Mouse (Mus musculus): ENCODE data around the gene Mia. TPM values are rescaled to one million over a fixed set of nuclear protein-coding genes. Genes with fewer than 3 reads are reported as not detected.

Mia gene
- polyA plus RNA-seq, 1 experiment from 2014 or later: 11.1 TPM

DNA sequence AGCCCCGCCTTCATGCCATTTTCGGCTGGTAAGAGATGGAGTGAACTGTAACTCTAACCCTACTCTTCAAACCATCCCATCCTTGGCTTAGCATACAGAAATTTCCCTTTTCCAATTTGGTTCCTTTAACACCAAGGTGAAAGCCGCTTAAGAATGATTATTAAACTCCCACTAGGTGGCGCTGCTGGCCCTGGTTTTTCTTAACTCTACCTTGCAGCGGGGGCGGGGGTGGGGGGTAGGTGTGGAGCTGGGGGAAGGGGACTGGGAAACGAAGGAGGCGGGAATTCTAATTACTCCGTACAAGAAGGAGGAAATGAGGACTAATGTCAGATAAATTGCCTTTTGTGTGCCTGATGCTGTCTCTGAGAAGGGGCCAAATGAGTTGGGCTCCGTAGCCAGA is 48.4 kb downstream of the Mia start:
- ATAC-seq (replicated peaks; ENCODE audit: low FRiP score, low TSS enrichment, low read depth) (no peak), DNase-seq (ENCODE audit: low spot score) (peak; percentile 73)
- WGBS: 17% methylated on average over 10 of the region's 10 CpGs
- H3K9me3 ChIP-seq (ENCODE audit: control insufficient read depth, low read length): no peaks in the 10 kb centered on the region
- H3K36me3 ChIP-seq (ENCODE audit: control insufficient read depth, insufficient read depth, low read length): no peaks in the 10 kb centered on the region
- peak overlapping the region; percentile 2; the same call in 1 of the 2 replicates for H3K4me2 ChIP-seq (ENCODE audit: low read length)
- no peak overlapping the region for H3K9ac ChIP-seq (ENCODE audit: low read length)
- H3K27me3 ChIP-seq (replicated peaks; ENCODE audit: control insufficient read depth, insufficient read depth, low read length): no peaks in the 10 kb centered on the region
- H3K4me1 ChIP-seq (replicated peaks; ENCODE audit: control insufficient read depth, insufficient read depth, low read length): peaks cover 6% of the 10 kb centered on the region; the same call in 1 of the 2 replicates
- no peak overlapping the region for H3K27ac ChIP-seq (ENCODE audit: low read depth)
- H3K4me3 ChIP-seq (ENCODE audit: low read depth, low read length): no peak overlapping the region

DNA sequence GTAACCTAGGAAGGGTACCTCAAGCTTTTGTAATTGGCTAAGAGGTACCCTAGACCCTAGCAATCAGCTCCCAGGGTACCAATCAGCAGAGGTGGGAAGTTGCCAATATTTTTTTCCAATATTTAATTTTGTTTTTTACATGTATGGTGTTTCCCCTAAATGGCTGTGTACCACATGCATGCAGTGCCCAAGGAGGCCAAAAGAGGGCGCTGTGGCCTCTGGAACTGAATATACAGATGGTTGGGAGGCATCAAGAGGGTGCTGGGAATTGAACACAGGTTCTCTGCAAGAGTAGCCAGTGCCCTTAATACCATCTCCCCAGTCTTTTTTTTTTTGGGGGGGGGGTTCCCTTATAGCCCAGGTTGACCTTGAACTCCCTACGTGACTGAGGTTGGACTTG is 49.6 kb downstream of the Mia start:
- Histone ChIP-seq H3K4me2 (ENCODE audit: low read length) (no peak overlapping the region), H3K4me1 (replicated peaks; ENCODE audit: control insufficient read depth, insufficient read depth, low read length) (peaks cover 6% of the 10 kb centered on the region; the same call in 1 of the 2 replicates), H3K9me3 (ENCODE audit: control insufficient read depth, low read length) (no peaks in the 10 kb centered on the region), H3K27me3 (replicated peaks; ENCODE audit: control insufficient read depth, insufficient read depth, low read length) (no peaks in the 10 kb centered on the region), H3K27ac (ENCODE audit: low read depth) (no peak overlapping the region), H3K4me3 (ENCODE audit: low read depth, low read length) (no peak overlapping the region), H3K9ac (ENCODE audit: low read length) (no peak overlapping the region), H3K36me3 (ENCODE audit: control insufficient read depth, insufficient read depth, low read length) (no peaks in the 10 kb centered on the region)
- DNase-seq (ENCODE audit: low spot score): no peak
- ATAC-seq (replicated peaks; ENCODE audit: low FRiP score, low TSS enrichment, low read depth): no peak
- WGBS: 61% methylated on average over 2 of the region's 2 CpGs

DNA sequence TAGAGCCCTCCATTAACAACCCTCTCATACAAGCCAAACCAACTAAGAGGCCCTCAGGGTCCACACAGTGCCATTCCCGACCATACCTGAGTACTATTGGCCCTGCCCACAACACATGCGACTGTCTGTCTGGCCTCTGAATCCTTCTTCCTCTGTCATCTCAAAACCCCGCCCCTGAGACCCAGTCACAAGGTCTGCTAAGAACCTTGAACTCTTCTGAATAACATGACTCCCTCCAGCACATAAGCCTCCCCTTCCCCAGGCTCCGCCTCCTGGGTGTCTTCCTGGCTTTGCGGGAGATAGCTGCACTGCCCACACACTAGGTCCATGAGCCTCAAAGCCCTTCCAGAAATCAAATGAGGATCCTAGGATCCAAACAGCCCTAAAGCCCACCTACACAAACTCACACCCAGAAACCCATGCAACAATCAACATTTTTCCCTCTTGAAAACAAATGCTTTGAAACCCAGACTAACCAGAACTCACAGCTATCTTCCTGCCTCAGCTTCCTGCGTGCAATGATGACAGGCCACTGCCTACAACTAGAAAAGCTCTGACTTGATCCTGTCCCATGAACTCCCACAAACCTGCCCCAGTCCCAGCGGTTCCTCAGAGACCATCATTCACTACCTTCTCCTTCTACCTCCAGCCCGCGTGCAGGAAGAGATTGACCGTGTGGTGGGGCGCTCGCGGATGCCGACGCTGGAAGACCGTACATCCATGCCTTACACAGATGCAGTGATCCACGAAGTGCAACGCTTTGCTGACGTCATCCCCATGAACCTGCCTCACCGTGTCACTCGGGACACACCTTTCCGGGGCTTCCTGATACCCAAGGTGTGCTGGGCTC is 50.2 kb downstream of the Mia start:
- H3K4me2 ChIP-seq (ENCODE audit: low read length): no peak overlapping the region
- H3K27ac ChIP-seq (ENCODE audit: low read depth): no peak overlapping the region
- no peaks in the 10 kb centered on the region for H3K9me3 ChIP-seq (ENCODE audit: control insufficient read depth, low read length)
- no peak overlapping the region for H3K4me3 ChIP-seq (ENCODE audit: low read depth, low read length)
- no peak overlapping the region for H3K9ac ChIP-seq (ENCODE audit: low read length)
- H3K27me3 ChIP-seq (replicated peaks; ENCODE audit: control insufficient read depth, insufficient read depth, low read length): no peaks in the 10 kb centered on the region
- H3K36me3 ChIP-seq (ENCODE audit: control insufficient read depth, insufficient read depth, low read length): no peaks in the 10 kb centered on the region
- WGBS: 86% methylated on average over 22 of the region's 22 CpGs
- peaks cover 6% of the 10 kb centered on the region; the same call in 1 of the 2 replicates for H3K4me1 ChIP-seq (replicated peaks; ENCODE audit: control insufficient read depth, insufficient read depth, low read length)
- no peak for ATAC-seq (replicated peaks; ENCODE audit: low FRiP score, low TSS enrichment, low read depth)
- DNase-seq (ENCODE audit: low spot score): no peak

DNA sequence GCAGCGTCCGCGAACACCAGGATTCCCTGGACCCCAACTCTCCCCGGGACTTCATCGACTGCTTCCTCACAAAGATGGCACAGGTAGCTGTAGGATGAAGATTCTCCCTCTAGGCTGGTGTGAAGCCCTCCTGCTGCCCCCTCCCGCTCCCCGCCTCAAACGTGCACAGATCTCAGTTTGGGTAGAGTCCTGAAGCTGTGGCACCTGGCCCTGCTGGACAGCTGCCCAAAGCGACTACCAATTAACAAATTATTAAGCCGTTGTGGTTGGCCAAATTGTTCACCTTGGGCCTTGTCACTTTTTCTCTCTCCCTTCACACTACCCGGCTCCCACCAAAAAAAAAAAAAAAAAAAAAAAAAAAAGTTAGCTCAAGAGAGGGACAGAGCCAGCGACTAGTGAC is 51.1 kb downstream of the Mia start:
- Histone ChIP-seq H3K4me1 (replicated peaks; ENCODE audit: control insufficient read depth, insufficient read depth, low read length) (peaks cover 6% of the 10 kb centered on the region; the same call in 1 of the 2 replicates), H3K27me3 (replicated peaks; ENCODE audit: control insufficient read depth, insufficient read depth, low read length) (no peaks in the 10 kb centered on the region), H3K9ac (ENCODE audit: low read length) (no peak overlapping the region), H3K4me3 (ENCODE audit: low read depth, low read length) (no peak overlapping the region), H3K27ac (ENCODE audit: low read depth) (no peak overlapping the region), H3K36me3 (ENCODE audit: control insufficient read depth, insufficient read depth, low read length) (no peaks in the 10 kb centered on the region), H3K4me2 (ENCODE audit: low read length) (no peak overlapping the region), H3K9me3 (ENCODE audit: control insufficient read depth, low read length) (no peaks in the 10 kb centered on the region)
- 88% methylated on average over 12 of the region's 12 CpGs for WGBS
- ATAC-seq (replicated peaks; ENCODE audit: low FRiP score, low TSS enrichment, low read depth) (no peak), DNase-seq (ENCODE audit: low spot score) (no peak)

MicroRNAs within 50 kb of the gene (microRNA counts, 519-probe panel; counts per million panel counts)
- microRNA mmu-miR-1191: not detected

Small RNA genes lying within 50 kb of the gene (microRNA-seq; reads per million reads assigned to microRNA genes)
- gene Mir1191: 2.6 reads per million, percentile 27 among the genes with 10 or more reads in this experiment
- 0.85 reads per million, percentile 4 among the genes with 10 or more reads in this experiment for gene Mir3101

Other genes with a start within 250 kb of the Mia start
- not detected in 2 replicates for gene Cyp2a22, start 241.8 kb downstream of the Mia start, polyA plus RNA-seq (2014; fragmentation: Nextera tagmentation; extraction: Ambion mirVana)
- not detected in 2 replicates for gene Cyp2a12, start 152.1 kb downstream of the Mia start, polyA plus RNA-seq (2014; fragmentation: Nextera tagmentation; extraction: Ambion mirVana)
- gene Cyp2f2, start 61.2 kb downstream of the Mia start, polyA plus RNA-seq (2014; fragmentation: Nextera tagmentation; extraction: Ambion mirVana): not detected in 2 replicates
- 0.12 TPM in 2 replicates for gene Cyp2t4, start 27.4 kb downstream of the Mia start, polyA plus RNA-seq (2014; fragmentation: Nextera tagmentation; extraction: Ambion mirVana)
- 39.3 and 43.1 TPM in 2 replicates for gene Egln2, start 14.4 kb downstream of the Mia start, polyA plus RNA-seq (2014; fragmentation: Nextera tagmentation; extraction: Ambion mirVana)
- 59.8 and 60.8 TPM in 2 replicates for gene Rab4b, start 2.3 kb downstream of the Mia start, polyA plus RNA-seq (2014; fragmentation: Nextera tagmentation; extraction: Ambion mirVana)
- gene Gm21983, start 71 bp downstream of the Mia start, polyA plus RNA-seq (2014; fragmentation: Nextera tagmentation; extraction: Ambion mirVana): 0.52 TPM in 1 of 2 replicates, not detected in the other
- 3.7 and 4.6 TPM in 2 replicates for gene BC024978, start 14.6 kb upstream of the Mia start, polyA plus RNA-seq (2014; fragmentation: Nextera tagmentation; extraction: Ambion mirVana)
- gene Snrpa, start 15.1 kb upstream of the Mia start, polyA plus RNA-seq (2014; fragmentation: Nextera tagmentation; extraction: Ambion mirVana): 283 and 289 TPM in 2 replicates
- 8.9 and 9.3 TPM in 2 replicates for gene Itpkc, start 47.5 kb upstream of the Mia start, polyA plus RNA-seq (2014; fragmentation: Nextera tagmentation; extraction: Ambion mirVana)
- 16.7 and 18.0 TPM in 2 replicates for gene Coq8b, start 51.9 kb upstream of the Mia start, polyA plus RNA-seq (2014; fragmentation: Nextera tagmentation; extraction: Ambion mirVana)
- gene Numbl, start 77.3 kb upstream of the Mia start, polyA plus RNA-seq (2014; fragmentation: Nextera tagmentation; extraction: Ambion mirVana): 9.2 and 11.0 TPM in 2 replicates
- 97.9 and 110 TPM in 2 replicates for gene Ltbp4, start 156.5 kb upstream of the Mia start, polyA plus RNA-seq (2014; fragmentation: Nextera tagmentation; extraction: Ambion mirVana)
- gene Shkbp1, start 174.9 kb upstream of the Mia start, polyA plus RNA-seq (2014; fragmentation: Nextera tagmentation; extraction: Ambion mirVana): 39.8 and 40.0 TPM in 2 replicates
- gene Gm20479, start 176.3 kb upstream of the Mia start, polyA plus RNA-seq (2014; fragmentation: Nextera tagmentation; extraction: Ambion mirVana): 0.50 and 1.2 TPM in 2 replicates

Measured in intestine, embryonic 14.5 days (tissue).